Mouse (Mus musculus) lung, embryonic 15.5 days (tissue): ENCODE measurements around the gene Ramp2. TPM values are rescaled to one million over a fixed set of nuclear protein-coding genes. Genes with fewer than 3 reads are reported as not detected.

ENCODE experiments used
- ATAC-seq: fragments of 200-750 bp; cut with Nextera tagmentation; 2 replicates; pipeline ENCODE4 v1.8.0; 2017; ENCODE audit warnings: moderate number of reproducible peaks, borderline replicate concordance; ENCODE audit not compliant: low FRiP score, low TSS enrichment; ENCODE audit errors: extremely low read depth
- H3K27ac ChIP-seq: fragments of 300-500 bp; sonication (generic); 2 replicates; pipeline ENCODE4 v1.5.1; 2015; ENCODE audit warnings: moderate library complexity, mild to moderate bottlenecking, inconsistent platforms
- H3K27me3 ChIP-seq: fragments of 300-500 bp; sonication (generic); 2 replicates; pipeline ENCODE4 v1.6.1; 2015; ENCODE audit warnings: inconsistent platforms
- H3K36me3 ChIP-seq: fragments of 300-500 bp; sonication (generic); 2 replicates; pipeline ENCODE4 v1.6.1; 2015; ENCODE audit warnings: inconsistent platforms
- H3K4me1 ChIP-seq: fragments of 300-500 bp; sonication (generic); 2 replicates; pipeline ENCODE4 v1.6.1; 2015; ENCODE audit warnings: inconsistent platforms
- H3K4me2 ChIP-seq: fragments of 300-500 bp; sonication (generic); 2 replicates; pipeline ENCODE4 v1.6.1; 2015; ENCODE audit warnings: inconsistent platforms, mild to moderate bottlenecking, moderate library complexity
- H3K4me3 ChIP-seq: fragments of 300-500 bp; sonication (generic); 2 replicates; pipeline ENCODE4 v1.5.1; 2015; ENCODE audit warnings: mild to moderate bottlenecking, inconsistent platforms
- H3K9ac ChIP-seq: fragments of 300-500 bp; sonication (generic); 2 replicates; pipeline ENCODE4 v1.6.1; 2015; ENCODE audit warnings: inconsistent platforms
- H3K9me3 ChIP-seq: fragments of 300-500 bp; sonication (generic); 2 replicates; pipeline ENCODE4 v1.6.1; 2016; ENCODE audit warnings: inconsistent platforms
- WGBS: fragments of 180-500 bp; shearing (Covaris S2); methylation state at CpG from one replicate; pipeline ENCODE4 v1.1.7; 2015; 5-methylcytosine and 5-hydroxymethylcytosine counted together
- polyA plus RNA-seq: library from polyadenylated mRNA; unstranded; fragments of >200 nt; fragmentation: Nextera tagmentation; extraction: Ambion mirVana; gene quantifications from 2 replicates; pipeline ENCODE4 v1.2.1, GENCODE M21; 2015

Gene Ramp2
- polyA plus RNA-seq, 1 experiment from 2014 or later: 286 TPM

GRCm38 (mm10) chr11:101277381-101278222 lies 31.8 kb downstream of the Ramp2 start:
- Histone ChIP-seq H3K27ac (peak overlapping the region; percentile 56; the same call in 1 of the 2 replicates), H3K36me3 (0 out of 2 replicates have a peak, but pooled peaks cover 2% of the 10 kb centered on the region), H3K4me1 (peaks cover 29% of the 10 kb centered on the region), H3K4me3 (peak overlapping the region; percentile 67), H3K27me3 (no peaks in the 10 kb centered on the region), H3K9ac (peak overlapping the region; percentile 66), H3K4me2 (peak overlapping the region; percentile 75), H3K9me3 (no peaks in the 10 kb centered on the region)
- no peak for ATAC-seq
- 48% methylated on average over 12 of the region's 12 CpGs for WGBS

GRCm38 (mm10) chr11:101278223-101279192 lies 32.7 kb downstream of the Ramp2 start, which contains the start of the genes Cntd1 and Coa3:
Cntd1 (plus strand) TSS chr11:101279012.
Coa3 (minus strand) TSS chr11:101279114.
- Histone ChIP-seq H3K4me3 (peak within 1 kb of the TSS; percentile 67), H3K9ac (peak within 1 kb of the TSS; percentile 66), H3K36me3 (0 out of 2 replicates have a peak, but pooled peaks cover 2% of the 10 kb centered on the region), H3K27ac (peak within 1 kb of the TSS; percentile 56), H3K4me2 (peak within 1 kb of the TSS; percentile 75), H3K9me3 (no peaks in the 10 kb centered on the region), H3K27me3 (no peaks in the 10 kb centered on the region), H3K4me1 (peaks cover 29% of the 10 kb centered on the region)
- WGBS: 6% methylated on average over 45 of the region's 45 CpGs
- peak; percentile 90 for ATAC-seq

GRCm38 (mm10) chr11:101279193-101279569 lies 33.4 kb downstream of the Ramp2 start:
- no peaks in the 10 kb centered on the region for H3K9me3 ChIP-seq
- no peak overlapping the region for H3K27ac ChIP-seq
- no peak for ATAC-seq
- 57% methylated on average over 14 of the region's 14 CpGs for WGBS
- no peaks in the 10 kb centered on the region for H3K27me3 ChIP-seq
- H3K9ac ChIP-seq: no peak overlapping the region
- 0 out of 2 replicates have a peak, but pooled peaks cover 2% of the 10 kb centered on the region for H3K36me3 ChIP-seq
- H3K4me1 ChIP-seq: peaks cover 29% of the 10 kb centered on the region
- H3K4me3 ChIP-seq: peak overlapping the region; percentile 67
- peak overlapping the region; percentile 75 for H3K4me2 ChIP-seq

- no peak for ATAC-seq
- Histone ChIP-seq H3K27ac (no peak overlapping the region), H3K9me3 (no peaks in the 10 kb centered on the region), H3K9ac (no peak overlapping the region), H3K4me3 (no peak overlapping the region), H3K36me3 (0 out of 2 replicates have a peak, but pooled peaks cover 2% of the 10 kb centered on the region), H3K4me1 (peaks cover 29% of the 10 kb centered on the region), H3K4me2 (no peak overlapping the region), H3K27me3 (no peaks in the 10 kb centered on the region)
- WGBS: 52% methylated on average over 7 of the region's 7 CpGs
These were observed 35.0 kb downstream of the Ramp2 start for GRCm38 (mm10) chr11:101280837-101281236.

GRCm38 (mm10) chr11:101282896-101283295 lies 37.1 kb downstream of the Ramp2 start:
- Histone ChIP-seq H3K4me2 (no peak overlapping the region), H3K9me3 (no peaks in the 10 kb centered on the region), H3K9ac (no peak overlapping the region), H3K4me3 (no peak overlapping the region), H3K27me3 (no peaks in the 10 kb centered on the region), H3K36me3 (peaks cover 8% of the 10 kb centered on the region), H3K27ac (no peak overlapping the region), H3K4me1 (peaks cover 9% of the 10 kb centered on the region)
- no peak for ATAC-seq
- 18% methylated on average over 5 of the region's 5 CpGs for WGBS

GRCm38 (mm10) chr11:101283805-101284204 lies 38.0 kb downstream of the Ramp2 start:
- Histone ChIP-seq H3K4me2 (no peak overlapping the region), H3K4me3 (no peak overlapping the region), H3K27me3 (no peaks in the 10 kb centered on the region), H3K4me1 (peaks cover 6% of the 10 kb centered on the region), H3K36me3 (peaks cover 15% of the 10 kb centered on the region), H3K27ac (no peak overlapping the region), H3K9me3 (no peaks in the 10 kb centered on the region), H3K9ac (no peak overlapping the region)
- no peak for ATAC-seq
- WGBS: 64% methylated on average over 4 of the region's 4 CpGs

- Histone ChIP-seq H3K4me2 (no peak overlapping the region), H3K36me3 (peaks cover 44% of the 10 kb centered on the region), H3K27me3 (no peaks in the 10 kb centered on the region), H3K27ac (no peak overlapping the region), H3K4me1 (no peaks in the 10 kb centered on the region), H3K9ac (no peak overlapping the region), H3K9me3 (no peaks in the 10 kb centered on the region), H3K4me3 (no peak overlapping the region)
- 59% methylated on average over 9 of the region's 9 CpGs for WGBS
- no peak for ATAC-seq
These were observed 41.5 kb downstream of the Ramp2 start for GRCm38 (mm10) chr11:101287306-101287705.

GRCm38 (mm10) chr11:101291231-101291630 lies 45.4 kb downstream of the Ramp2 start:
- Histone ChIP-seq H3K9me3 (no peaks in the 10 kb centered on the region), H3K9ac (no peak overlapping the region), H3K27ac (no peak overlapping the region), H3K4me1 (no peaks in the 10 kb centered on the region), H3K36me3 (peaks cover 72% of the 10 kb centered on the region), H3K27me3 (no peaks in the 10 kb centered on the region), H3K4me3 (no peak overlapping the region), H3K4me2 (no peak overlapping the region)
- WGBS: 95% methylated on average over 8 of the region's 8 CpGs
- ATAC-seq: no peak

GRCm38 (mm10) chr11:101295191-101295590 lies 49.4 kb downstream of the Ramp2 start:
- Histone ChIP-seq H3K9me3 (no peaks in the 10 kb centered on the region), H3K36me3 (peaks cover 51% of the 10 kb centered on the region), H3K27me3 (no peaks in the 10 kb centered on the region), H3K4me1 (no peaks in the 10 kb centered on the region), H3K4me3 (no peak overlapping the region), H3K27ac (no peak overlapping the region), H3K4me2 (no peak overlapping the region), H3K9ac (no peak overlapping the region)
- 93% methylated on average over 8 of the region's 8 CpGs for WGBS
- ATAC-seq: no peak

GRCm38 (mm10) chr11:101300881-101301280 lies 55.1 kb downstream of the Ramp2 start:
- Histone ChIP-seq H3K9me3 (no peaks in the 10 kb centered on the region), H3K9ac (peak overlapping the region; percentile 88), H3K36me3 (peaks cover 4% of the 10 kb centered on the region; the same call in 1 of the 2 replicates), H3K27ac (no peak overlapping the region), H3K4me1 (peaks cover 12% of the 10 kb centered on the region), H3K4me3 (peak overlapping the region; percentile 91), H3K4me2 (peak overlapping the region; percentile 93), H3K27me3 (no peaks in the 10 kb centered on the region)
- no peak for ATAC-seq
- WGBS: 61% methylated on average over 7 of the region's 7 CpGs

GRCm38 (mm10) chr11:101301299-101302003 lies 55.6 kb downstream of the Ramp2 start:
- peak overlapping the region; percentile 88 for H3K9ac ChIP-seq
- H3K4me3 ChIP-seq: peak overlapping the region; percentile 91
- H3K4me2 ChIP-seq: peak overlapping the region; percentile 93
- no peak; the same call in 1 of the 2 replicates for ATAC-seq
- 11% methylated on average over 26 of the region's 26 CpGs for WGBS
- no peak overlapping the region for H3K27ac ChIP-seq
- no peaks in the 10 kb centered on the region; the same call in 1 of the 2 replicates for H3K36me3 ChIP-seq
- H3K27me3 ChIP-seq: no peaks in the 10 kb centered on the region
- peaks cover 12% of the 10 kb centered on the region for H3K4me1 ChIP-seq
- no peaks in the 10 kb centered on the region for H3K9me3 ChIP-seq
